Mouse (Mus musculus): Measurements from ENCODE around the gene Abcc9. TPM values are rescaled to one million over a fixed set of nuclear protein-coding genes. Genes with fewer than 3 reads are reported as not detected.

Gene Abcc9
- total RNA-seq (2023) = not detected

DNA sequence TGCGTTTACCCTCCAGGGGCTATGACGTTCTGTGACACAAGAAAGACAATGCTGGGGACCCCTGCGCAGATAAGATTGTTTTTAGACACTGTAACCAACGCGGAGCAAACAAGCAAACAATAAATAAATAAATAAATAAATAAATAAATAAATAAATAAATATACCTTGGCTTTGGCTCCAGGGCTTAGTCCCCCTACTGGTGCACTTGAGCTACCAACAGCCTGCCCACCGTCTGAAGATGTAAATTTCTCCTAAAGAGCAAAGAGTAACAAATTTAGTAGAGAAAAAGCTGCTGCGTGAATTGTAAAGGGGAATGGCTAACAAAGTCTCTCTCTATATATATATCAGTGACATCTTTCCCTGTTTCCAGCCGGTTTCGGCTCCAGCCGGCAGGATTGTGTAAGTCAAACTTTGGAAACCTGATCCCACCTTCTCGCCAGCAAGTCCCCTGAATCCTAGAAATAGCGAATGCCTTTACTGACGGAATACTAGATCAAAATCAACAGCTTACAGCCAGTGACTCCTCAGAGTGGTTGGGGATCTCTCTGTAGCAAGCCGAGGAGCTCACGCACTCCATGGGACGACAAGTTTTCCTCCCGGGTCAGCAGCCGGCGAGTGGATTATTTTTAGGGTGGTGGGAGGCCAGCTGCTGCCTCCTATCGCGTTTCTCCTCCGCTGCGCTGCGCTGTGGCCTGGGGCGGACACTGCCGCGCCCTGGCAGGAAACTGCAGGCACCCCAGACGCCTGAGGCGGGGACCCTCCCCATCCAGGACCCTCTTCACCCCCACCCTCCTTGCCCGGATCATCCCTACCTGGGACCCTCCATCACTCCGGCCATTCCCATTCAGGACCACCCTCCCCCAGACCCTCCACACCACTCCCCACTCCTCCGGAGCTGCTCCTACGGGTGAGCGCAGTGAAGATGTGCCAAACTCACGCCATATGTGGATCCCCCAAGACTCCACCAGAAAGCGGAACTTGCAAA, at the start of gene Abcc9:
Abcc9 (minus strand) TSS at position 664 of the 986 bp plus-strand sequence.

DNA sequence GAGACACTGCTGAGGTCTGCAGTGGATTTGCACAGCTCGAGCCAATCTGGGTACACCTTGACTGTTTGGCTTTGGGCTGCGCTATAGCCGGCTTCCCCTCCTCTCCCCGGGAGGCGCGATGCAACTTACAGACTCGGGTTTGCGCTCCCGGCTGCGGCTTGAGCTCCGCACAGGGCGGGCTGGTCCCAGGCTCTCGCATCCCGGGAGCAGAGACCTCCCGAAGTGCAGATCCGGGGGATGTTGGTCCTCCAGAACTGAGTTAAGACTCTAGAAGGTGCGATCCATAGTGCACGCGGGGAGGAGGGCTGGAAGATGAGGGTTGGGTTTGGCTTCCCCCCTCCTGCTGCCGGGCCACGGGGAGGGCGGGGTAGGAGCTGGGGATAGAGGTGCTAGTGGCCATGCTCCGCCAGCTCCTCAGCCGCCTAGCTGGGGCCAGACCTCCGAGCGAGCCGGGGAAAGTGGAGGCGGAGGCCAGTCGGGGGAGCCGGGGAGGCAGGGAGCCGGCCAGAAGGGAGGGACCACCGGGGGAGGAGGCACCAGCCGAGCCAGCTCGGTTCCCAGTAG, 131.0 kb downstream of the Abcc9 start, which contains the start of gene Kcnj8:
Kcnj8 (minus strand) TSS at position 560 of the 564 bp plus-strand sequence.

Other genes starting within 250 kb of the Abcc9 start
- gene Gys2, start 229.2 kb downstream of the Abcc9 start, total RNA-seq (2023) = not detected
- gene Ldhb, start 194.4 kb downstream of the Abcc9 start, total RNA-seq (2023) = 32.8 TPM
- gene Kcnj8, start 130.7 kb downstream of the Abcc9 start, total RNA-seq (2023) = 0.33 TPM
- 73.4 TPM for gene Cmas, start 54.4 kb upstream of the Abcc9 start, total RNA-seq (2023)
- 0.92 TPM for gene Sult6b2, start 102.2 kb upstream of the Abcc9 start, total RNA-seq (2023)